In the genomic region with DNA sequence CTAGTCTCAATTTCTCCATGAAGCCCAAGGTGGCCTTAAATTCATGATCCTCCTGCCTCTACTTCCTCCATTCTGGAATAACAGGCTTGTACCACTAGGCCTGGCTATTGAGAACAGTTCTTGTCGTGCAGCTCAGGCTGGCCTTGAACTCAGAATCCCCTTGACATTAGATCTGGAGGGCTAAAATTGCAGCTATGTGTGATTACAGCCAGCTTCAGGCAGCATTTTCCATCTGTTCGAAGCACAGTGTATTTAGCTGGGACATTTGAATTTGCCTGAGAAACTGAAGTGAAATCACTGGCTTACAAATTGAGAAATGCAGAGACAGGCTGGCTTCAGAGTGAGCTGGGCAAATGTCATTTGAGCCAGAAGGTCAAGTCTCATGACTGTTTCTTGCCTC, we compare ENCODE assay signal across 27 mouse cellular contexts.
"Had no signal": no experiment of that assay in that cellular context is flagged by ENCODE, and none has a peak within 500 bp of the region (broad histone marks: within the 10 kb centered on the region; RNA-seq: fewer than 3 reads in every experiment).

No protein-coding gene starts in this region.

- H3K27me3 ChIP-seq: heart, embryonic 13.5 days; heart, embryonic 15.5 days; hindbrain, embryonic 13.5 days; hindbrain, embryonic 15.5 days; kidney, embryonic 15.5 days; limb, embryonic 12.5 days; liver, embryonic 13.5 days had no signal

- H3K4me2 ChIP-seq: heart, embryonic 11.5 days; heart, embryonic 13.5 days; heart, embryonic 15.5 days; hindbrain, embryonic 13.5 days; hindbrain, embryonic 15.5 days; kidney, embryonic 15.5 days; limb, embryonic 12.5 days; liver, embryonic 11.5 days; liver, embryonic 13.5 days had no signal

- DNase-seq: gastrocnemius, postnatal 10 days; gastrocnemius, postnatal 25 days; heart, adult 11 months; heart, adult 2 months; heart, postnatal 14 days; heart, postnatal 36 days; kidney, adult 11 months; kidney, adult 2 months; kidney, adult 9 months; kidney, postnatal 14 days; kidney, postnatal 36 days; layer of hippocampus, adult 9-11 months; layer of hippocampus, postnatal 36 days; liver; liver, embryonic 13.5 days had no signal

- H3K27ac ChIP-seq: heart, adult 2 months; heart, embryonic 13.5 days; heart, embryonic 15.5 days; hindbrain, embryonic 13.5 days; hindbrain, embryonic 15.5 days; hindbrain, postnatal 0 days; kidney, embryonic 15.5 days; kidney, postnatal 0 days; limb, embryonic 10.5 days; limb, embryonic 12.5 days; liver, embryonic 13.5 days had no signal

- H3K4me1 ChIP-seq: kidney, embryonic 15.5 days had no signal

- H3K9me3 ChIP-seq: heart, embryonic 13.5 days; heart, embryonic 15.5 days; hindbrain, embryonic 13.5 days; hindbrain, embryonic 15.5 days; kidney, embryonic 15.5 days; limb, embryonic 10.5 days; limb, embryonic 12.5 days; liver, embryonic 13.5 days had no signal

- H3K4me3 ChIP-seq: heart, adult 2 months; heart, embryonic 13.5 days; heart, embryonic 15.5 days; hindbrain, embryonic 13.5 days; hindbrain, embryonic 15.5 days; kidney, embryonic 15.5 days; limb, embryonic 10.5 days; limb, embryonic 12.5 days; liver, embryonic 13.5 days had no signal

- H3K36me3 ChIP-seq: heart, embryonic 13.5 days; heart, embryonic 15.5 days; hindbrain, embryonic 13.5 days; hindbrain, embryonic 15.5 days; kidney, embryonic 15.5 days; limb, embryonic 10.5 days; limb, embryonic 12.5 days; liver, embryonic 13.5 days had no signal

- ATAC-seq: hindbrain, postnatal 0 days; intestine, embryonic 16.5 days had no signal

- H3K9ac ChIP-seq: heart, embryonic 13.5 days; heart, embryonic 15.5 days; hindbrain, embryonic 13.5 days; hindbrain, embryonic 15.5 days; kidney, embryonic 15.5 days; limb, embryonic 12.5 days; liver, embryonic 13.5 days had no signal
